Mouse (Mus musculus): ENCODE results near the gene Baiap2.
A peak's percentile ranks its signal among the peaks of the same experiment; 100 is the strongest.

DNA sequence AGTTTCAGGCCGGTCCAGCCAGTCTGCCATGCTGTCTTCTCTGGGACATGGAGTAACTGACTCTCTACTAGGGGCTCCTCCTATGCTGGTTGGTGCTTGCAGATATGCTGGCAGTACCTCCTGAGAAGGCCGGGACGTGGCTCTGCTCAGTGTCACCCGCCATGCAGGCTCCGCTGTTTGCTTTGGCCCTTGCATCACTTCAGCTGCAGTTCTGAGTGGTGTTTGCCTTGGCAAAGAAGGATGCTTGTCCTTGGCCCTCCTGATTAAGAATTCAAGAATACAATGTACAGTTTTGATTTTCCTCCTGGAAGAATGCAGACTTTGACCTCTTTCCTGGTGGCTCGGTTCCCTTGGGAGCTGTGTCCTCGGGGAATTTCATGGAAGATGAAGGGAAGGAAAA is 2.8 kb downstream of the Baiap2 start:
- no peak for TF ChIP-seq CTCF (IDR thresholded peaks at IDR 0.05; ENCODE audit: low read depth)
- peak; percentile 30; the same call in 1 of the 2 replicates for TF ChIP-seq EP300 (IDR thresholded peaks at IDR 0.05; ENCODE audit: low read depth)

Measured in liver, postnatal 0 days (tissue).